Mouse (Mus musculus): ENCODE data around the gene Elf4. TPM values are rescaled to one million over a fixed set of nuclear protein-coding genes. Genes with fewer than 3 reads are reported as not detected.
"Not testable (repeated sequence)": the region's sequence is repeated elsewhere in the genome, so short reads cannot be mapped to it uniquely, and the experiment has no call there.

Gene Elf4
- total RNA-seq, 1 experiment from 2014 or later: 13.9 TPM

- not testable (repeated sequence) for DNase-seq
Measured at GRCm38 (mm10) chrX:48436082-48436481, 26.9 kb downstream of the Elf4 start.

DNA sequence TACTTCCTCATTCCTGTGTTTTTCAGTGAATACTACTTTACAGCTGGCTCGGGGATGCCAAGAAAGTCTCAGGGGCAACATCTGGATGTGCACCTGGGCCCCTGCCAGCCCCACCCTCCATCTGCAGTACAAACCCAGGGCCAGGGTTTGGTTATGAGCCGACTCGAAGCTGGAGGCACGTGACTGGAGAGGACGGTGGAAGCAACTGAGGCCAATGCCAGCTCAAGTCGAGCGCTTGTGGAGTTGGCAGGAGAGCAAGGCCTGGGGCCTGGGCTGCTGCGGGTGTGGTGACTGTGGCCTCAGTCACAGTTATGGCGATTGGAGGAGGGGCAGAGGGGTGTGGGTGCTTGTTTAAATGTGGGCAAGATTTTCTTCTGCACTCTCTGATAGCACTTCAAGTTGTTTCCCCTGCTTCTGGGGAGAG, 27.4 kb downstream of the Elf4 start:
- DNase-seq: peak; percentile 31

DNA sequence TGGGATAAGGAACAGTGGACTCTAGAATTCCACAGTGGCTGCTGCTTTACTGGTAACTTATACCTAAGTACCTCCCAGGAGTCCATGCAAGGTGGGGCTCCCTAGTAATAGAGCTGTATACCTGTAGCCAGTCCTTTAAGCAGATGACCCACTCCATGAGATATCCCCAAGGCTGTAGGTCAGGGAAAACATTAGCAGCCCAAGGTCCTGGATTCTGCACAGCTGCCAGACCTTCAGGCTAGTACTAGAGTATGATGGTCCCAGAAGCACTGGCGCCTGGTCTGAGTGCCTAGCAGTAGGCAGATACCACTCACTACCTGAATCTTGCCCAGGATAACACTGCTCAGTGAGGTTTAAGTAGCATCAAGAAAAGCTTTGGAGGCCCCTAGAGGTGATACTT, 28.7 kb downstream of the Elf4 start:
- peak; percentile 36 for DNase-seq

DNA sequence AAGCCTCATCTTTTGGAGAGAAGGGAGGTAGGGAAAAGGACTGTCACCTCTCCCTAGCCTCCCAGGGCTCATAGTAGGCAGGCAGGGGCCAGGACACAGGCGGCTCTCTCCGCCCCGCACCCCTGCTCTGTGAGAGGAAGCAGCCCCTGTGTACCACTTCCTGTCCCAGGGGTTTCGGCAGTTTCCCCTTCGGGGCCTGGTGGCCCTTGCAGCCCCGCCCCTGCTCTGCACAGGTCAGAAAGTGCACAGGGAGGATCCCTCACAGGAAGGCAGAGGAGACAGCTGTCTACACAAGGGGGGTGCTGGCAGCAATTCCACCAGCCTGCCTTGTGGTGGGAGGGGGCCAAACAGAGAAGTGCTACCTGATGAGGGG, 29.4 kb downstream of the Elf4 start:
- peak; percentile 60 for DNase-seq

GRCm38 (mm10) chrX:48432599-48433526, 30.1 kb downstream of the Elf4 start:
- no peak for DNase-seq

DNA sequence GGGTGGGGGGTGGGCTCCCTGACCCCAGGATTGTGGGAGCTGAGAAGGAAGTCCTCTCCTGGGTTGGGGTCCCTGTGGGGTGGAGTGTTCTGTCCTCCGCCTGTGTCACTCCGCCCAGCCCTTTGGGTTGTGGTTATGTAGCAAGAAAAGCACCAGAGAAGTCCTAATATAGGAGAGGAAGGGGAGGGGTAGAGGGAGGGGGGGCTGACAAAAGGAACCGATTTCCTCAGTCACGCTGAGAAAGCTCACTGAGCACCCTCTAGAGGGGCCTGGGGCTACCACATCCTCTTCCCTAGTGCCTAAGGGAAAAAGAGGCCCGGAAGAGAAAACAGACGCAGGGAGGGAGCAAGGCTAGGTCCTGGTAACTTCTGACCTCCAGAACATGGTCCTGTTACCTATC, 33.4 kb downstream of the Elf4 start:
- DNase-seq: peak; percentile 31

DNA sequence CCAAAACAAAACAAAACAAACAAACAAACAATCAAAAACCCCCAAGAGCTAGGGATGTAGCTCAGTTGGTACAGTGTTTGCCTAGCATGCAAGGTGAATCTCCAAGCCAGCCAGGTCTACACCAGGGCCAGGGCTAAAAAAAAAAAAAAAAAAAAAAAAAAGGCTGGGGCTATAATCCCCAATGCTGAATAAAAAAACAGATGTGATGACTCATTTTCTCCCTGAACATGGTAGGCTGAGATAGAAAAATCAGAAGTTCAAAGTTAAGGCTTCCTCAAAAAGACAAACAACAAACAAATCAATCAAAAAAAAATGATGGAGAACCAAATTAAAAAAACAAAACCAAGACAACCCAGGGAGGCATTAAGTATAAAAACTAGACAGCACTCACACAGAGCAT, 33.8 kb downstream of the Elf4 start:
- no peak for DNase-seq

- no peak for DNase-seq
Measured at GRCm38 (mm10) chrX:48428642-48429041, 34.3 kb downstream of the Elf4 start.

- peak; percentile 41 for DNase-seq
Measured at GRCm38 (mm10) chrX:48428241-48428640, 34.7 kb downstream of the Elf4 start.

GRCm38 (mm10) chrX:48425280-48425679, 37.7 kb downstream of the Elf4 start:
- peak; percentile 23 for DNase-seq

GRCm38 (mm10) chrX:48424583-48424982, 38.3 kb downstream of the Elf4 start:
- peak; percentile 57 for DNase-seq

DNA sequence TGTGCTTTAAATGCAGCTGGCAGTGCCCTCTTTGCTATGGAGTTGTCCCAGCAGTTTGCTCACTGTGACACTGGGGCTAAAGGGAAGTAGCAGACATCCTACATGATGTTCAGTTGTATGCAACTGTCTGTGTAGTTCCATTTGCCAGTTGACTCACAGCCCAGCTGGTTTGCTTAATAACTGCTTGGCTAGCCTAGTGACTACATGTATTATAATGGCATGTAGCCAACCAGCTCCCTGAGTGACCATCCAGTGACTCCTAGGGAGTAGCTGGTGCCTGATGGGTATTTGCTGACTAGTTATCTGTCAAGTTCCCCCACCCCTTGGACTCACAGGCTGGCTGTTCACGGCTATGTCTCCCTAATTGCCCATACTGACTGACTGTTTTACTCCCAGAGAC, 39.3 kb downstream of the Elf4 start:
- DNase-seq: peak; percentile 42

DNA sequence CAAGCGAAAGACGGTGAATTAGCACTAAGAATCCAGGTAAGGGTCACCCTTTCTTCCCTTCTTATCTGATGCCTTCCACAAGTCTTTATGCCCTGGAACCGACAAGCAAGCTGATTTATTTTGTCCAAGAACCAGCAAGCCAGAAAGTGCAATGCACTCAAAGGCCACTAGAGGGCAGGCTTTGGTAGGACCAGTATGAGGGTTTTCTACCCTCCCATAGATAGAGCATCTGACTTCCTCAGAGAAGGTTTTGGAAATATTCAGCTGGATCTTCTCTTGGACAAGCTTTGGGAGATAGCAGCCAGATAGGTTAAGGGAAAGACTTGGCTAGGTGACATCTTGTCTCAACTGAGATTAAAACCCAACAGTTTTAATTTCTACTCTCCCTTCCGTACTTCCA, 39.9 kb downstream of the Elf4 start:
- peak; percentile 81 for DNase-seq

GRCm38 (mm10) chrX:48418417-48418816, 44.5 kb downstream of the Elf4 start:
- no peak for DNase-seq

DNA sequence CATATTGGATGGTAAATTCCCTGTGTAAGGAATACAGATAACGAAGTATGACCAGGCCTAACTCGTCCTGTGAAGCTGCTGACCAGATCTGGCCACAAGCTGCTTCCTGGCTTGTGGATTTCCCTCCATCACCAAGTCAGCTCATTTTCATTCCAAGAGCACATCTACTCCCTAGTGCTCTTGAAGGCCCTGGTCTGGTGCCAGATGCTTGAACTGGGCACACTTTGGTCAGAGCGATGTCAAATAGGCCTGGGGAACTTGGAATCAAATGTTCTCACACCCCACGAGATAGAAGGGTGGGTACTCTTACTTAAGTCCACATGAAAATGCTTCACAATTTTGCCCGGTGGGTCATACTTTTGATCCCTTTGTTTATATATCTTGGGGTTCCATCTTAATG, 48.6 kb downstream of the Elf4 start:
- no peak for DNase-seq

- DNase-seq: no peak
Measured at GRCm38 (mm10) chrX:48412629-48413028, 50.3 kb downstream of the Elf4 start.

DNA sequence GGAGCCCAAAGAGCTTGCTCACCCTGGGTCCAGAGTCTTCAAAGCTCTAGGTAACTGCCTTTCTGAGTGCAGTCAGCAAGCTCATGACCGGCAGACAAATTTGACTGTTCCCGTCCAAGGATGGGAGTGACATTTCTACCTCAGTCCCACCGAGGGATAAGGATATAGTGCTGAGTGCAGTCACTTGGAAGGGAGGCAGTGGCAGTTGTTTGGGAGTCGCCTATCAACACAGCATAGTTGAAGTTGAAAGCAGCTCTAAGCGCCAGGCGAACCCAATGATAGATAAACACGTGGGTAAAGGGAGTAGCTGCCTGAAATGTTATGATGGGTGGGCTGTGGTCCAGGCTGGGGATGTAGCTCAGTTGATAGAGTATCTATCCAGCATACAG, 52.5 kb downstream of the Elf4 start:
- no peak for DNase-seq

GRCm38 (mm10) chrX:48409611-48410387, 53.1 kb downstream of the Elf4 start:
- peak; percentile 93 for DNase-seq

GRCm38 (mm10) chrX:48405141-48405540, 57.8 kb downstream of the Elf4 start:
- no peak for DNase-seq

- no peak for DNase-seq
Measured at GRCm38 (mm10) chrX:48399994-48400393, 62.9 kb downstream of the Elf4 start.

GRCm38 (mm10) chrX:48389380-48389779, 73.6 kb downstream of the Elf4 start:
- DNase-seq: no peak

DNA sequence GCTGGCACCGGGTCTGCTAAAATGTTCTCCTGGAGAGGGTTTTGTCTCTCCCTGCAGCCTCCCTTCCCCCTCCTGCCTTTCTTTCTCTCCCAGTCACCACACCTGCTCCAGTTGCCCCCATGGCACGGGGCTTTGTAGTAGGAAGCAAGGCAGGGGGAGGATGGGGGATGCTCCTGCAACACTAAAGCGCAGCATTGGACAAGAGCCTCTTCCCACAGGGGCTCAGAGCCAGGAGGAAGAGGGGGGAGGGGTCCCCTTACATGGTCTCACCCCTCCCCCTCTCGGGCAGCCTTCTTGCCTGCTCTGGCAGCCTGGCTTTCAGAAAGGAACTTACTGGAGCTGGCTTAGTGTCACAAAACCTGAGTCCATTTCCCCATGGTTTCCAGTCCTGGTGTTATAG, 77.0 kb downstream of the Elf4 start:
- DNase-seq: no peak

DNA sequence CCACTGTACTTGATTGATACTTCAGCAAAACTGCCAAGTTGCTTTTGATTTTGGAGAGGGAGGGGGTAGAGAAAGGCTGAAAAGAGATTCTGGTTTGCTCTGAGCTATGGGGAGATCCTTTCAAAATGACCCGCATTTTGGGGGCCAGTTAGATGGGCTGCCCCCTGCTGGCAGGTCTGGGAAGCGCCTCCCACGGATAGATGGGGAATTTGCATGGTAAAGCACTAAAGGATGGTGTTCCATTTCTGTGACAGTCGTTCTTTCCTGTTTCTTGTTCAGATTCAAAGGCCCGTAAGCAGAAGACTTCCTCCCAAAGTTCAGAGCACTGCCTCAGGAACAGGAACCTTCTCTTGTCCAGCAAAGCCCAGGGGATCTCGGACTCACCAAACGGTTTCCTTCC, 79.3 kb downstream of the Elf4 start:
- DNase-seq: peak; percentile 73

All from adrenal gland, postnatal 14 days (tissue).